Mouse (Mus musculus): Measurements from ENCODE around the gene Itgae. TPM values are rescaled to one million over a fixed set of nuclear protein-coding genes. Genes with fewer than 3 reads are reported as not detected.

The Itgae gene
- total RNA-seq, 2 experiments from 2014 or later, result not detected

GRCm38 (mm10) chr11:73193047-73193446 is 102.7 kb downstream of the Itgae start:
- intact Hi-C loops (cut with DNase I), result no loop called here
- no peak for DNase-seq

- intact Hi-C loops (cut with DNase I), result no loop called here
- no peak for DNase-seq
Observed at GRCm38 (mm10) chr11:73194444-73194843, 104.1 kb downstream of the Itgae start.

Other genes with a start within 250 kb of the Itgae start
- 1 to 10 TPM; 2.3 to 2.5 TPM for gene Atp2a3, start 129.4 kb upstream of the Itgae start, total RNA-seq (2021)
- gene P2rx1, start 91.5 kb upstream of the Itgae start, total RNA-seq (2021), result under 1 TPM; 0.28 to 0.50 TPM
- 10 to 100 TPM; 28.7 to 30.5 TPM for gene Camkk1, start 71.6 kb upstream of the Itgae start, total RNA-seq (2021)
- gene Ncbp3, start 42.8 kb upstream of the Itgae start, total RNA-seq (2021), result 10 to 100 TPM; 10.4 to 10.7 TPM
- gene Haspin, start 47.7 kb downstream of the Itgae start, total RNA-seq (2021), result 1 to 10 TPM; 1.6 TPM
- 1 to 10 TPM in 1 of 2 experiments, under 1 TPM in 1; 0.72 to 1.0 TPM for gene P2rx5, start 69.8 kb downstream of the Itgae start, total RNA-seq (2021)
- 10 to 100 TPM; 59.8 to 64.3 TPM for gene Emc6, start 86.5 kb downstream of the Itgae start, total RNA-seq (2021)
- gene Tax1bp3, start 86.5 kb downstream of the Itgae start, total RNA-seq (2021), result 10 to 100 TPM; 42.2 to 42.5 TPM
- gene Ctns, start 108.5 kb downstream of the Itgae start, total RNA-seq (2021), result 10 to 100 TPM; 17.7 to 21.1 TPM
- gene Shpk, start 108.9 kb downstream of the Itgae start, total RNA-seq (2021), result 1 to 10 TPM; 1.1 to 1.2 TPM
- gene Trpv1, start 143.7 kb downstream of the Itgae start, total RNA-seq (2021), result under 1 TPM; 0.46 to 0.82 TPM
- under 1 TPM; 0.46 to 0.66 TPM for gene Trpv3, start 176.8 kb downstream of the Itgae start, total RNA-seq (2021)
- gene Aspa, start 239.0 kb downstream of the Itgae start, total RNA-seq (2021), result 1 to 10 TPM; 2.0 to 2.7 TPM
- gene Gm49340, start 239.2 kb downstream of the Itgae start, total RNA-seq (2021), result not detected
- under 1 TPM in 1 of 2 experiments, not detected in 1; 0.28 TPM for gene Spata22, start 239.2 kb downstream of the Itgae start, total RNA-seq (2021)

Data from left cerebral cortex, postnatal 4 days (tissue).